Mouse (Mus musculus) ES-Bruce4 (cell line): ENCODE results near the gene Rpusd3. TPM values are rescaled to one million over a fixed set of nuclear protein-coding genes. Genes with fewer than 3 reads are reported as not detected.

Source experiments
- H3K27ac ChIP-seq: 2 replicates; pipeline ENCODE4 v1.5.1; 2012; ENCODE audit warnings: low read length, inconsistent platforms; ENCODE audit not compliant: insufficient read depth
- H3K27me3 ChIP-seq: 2 replicates; pipeline ENCODE4 v1.6.1; 2012; ENCODE audit warnings: mild to moderate bottlenecking, low read length, inconsistent platforms; ENCODE audit not compliant: control insufficient read depth, poor library complexity, insufficient read depth, severe bottlenecking
- H3K36me3 ChIP-seq: 2 replicates; pipeline ENCODE4 v1.6.1; 2012; ENCODE audit warnings: inconsistent platforms, mild to moderate bottlenecking, low read length, moderate library complexity; ENCODE audit not compliant: control insufficient read depth, poor library complexity, insufficient read depth, severe bottlenecking
- H3K4me1 ChIP-seq: one replicate; pipeline ENCODE4 v1.8.1; 2011; ENCODE audit warnings: low read length; ENCODE audit not compliant: control insufficient read depth, insufficient read depth
- H3K4me3 ChIP-seq: 2 replicates; pipeline ENCODE4 v1.5.1; 2011; ENCODE audit warnings: low read depth, mild to moderate bottlenecking, low read length
- H3K9ac ChIP-seq: 2 replicates; pipeline ENCODE4 v1.6.1; 2012; ENCODE audit warnings: low read depth, mild to moderate bottlenecking, inconsistent platforms; ENCODE audit not compliant: poor library complexity, severe bottlenecking
- H3K9me3 ChIP-seq: replicated peaks from 2 replicates; pipeline ENCODE4 v1.6.1; 2012; ENCODE audit warnings: mild to moderate bottlenecking, low read length, inconsistent platforms; ENCODE audit not compliant: control insufficient read depth, poor library complexity, insufficient read depth, severe bottlenecking
- CTCF ChIP-seq: IDR thresholded peaks from one replicate; pipeline ENCODE4 v1.8.1; 2011; ENCODE audit warnings: low read depth, low read length
- EP300 ChIP-seq: IDR thresholded peaks from 2 replicates; pipeline ENCODE4 v1.6.1; 2011; ENCODE audit warnings: low read depth, low read length; ENCODE audit not compliant: insufficient read depth
- POLR2A ChIP-seq: IDR thresholded peaks from one replicate; pipeline ENCODE4 v1.8.1; 2011; ENCODE audit warnings: low read length; ENCODE audit not compliant: insufficient read depth
- polyA plus RNA-seq: library from polyadenylated mRNA; stranded (reverse); fragments of >200 nt; gene quantifications from 2 replicates; pipeline ENCODE4 v1.2.4, GENCODE M21; 2011; ENCODE audit warnings: low read depth; ENCODE audit not compliant: missing spikeins, insufficient read depth, insufficient read length

Gene Rpusd3
- polyA plus RNA-seq, 1 experiment = 13.8 TPM

DNA sequence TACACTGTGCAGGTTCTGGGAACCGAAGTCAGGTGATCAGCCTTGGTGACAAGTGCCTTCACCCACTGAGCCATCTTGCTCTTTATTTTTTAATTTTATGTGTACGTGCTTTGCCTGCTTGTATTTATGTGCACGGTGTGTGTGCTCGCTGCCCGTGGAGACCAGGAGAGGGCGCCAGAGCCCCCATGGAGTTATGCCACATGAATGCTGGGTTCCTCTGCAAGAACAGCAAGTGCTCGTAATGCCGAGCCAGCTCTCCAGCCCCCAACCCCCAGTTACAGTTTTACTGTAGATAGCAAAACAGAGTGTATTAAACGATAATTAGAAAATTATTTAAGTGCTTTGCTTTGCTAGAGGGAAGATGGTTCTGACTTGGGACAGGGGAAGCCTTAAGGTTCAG, 12.5 kb downstream of the Rpusd3 start:
- H3K36me3 ChIP-seq = no peaks in the 10 kb centered on the region
- no peaks in the 10 kb centered on the region for H3K9me3 ChIP-seq
- no peaks in the 10 kb centered on the region for H3K27me3 ChIP-seq
- H3K27ac ChIP-seq = no peak overlapping the region
- no peaks in the 10 kb centered on the region for H3K4me1 ChIP-seq
- H3K9ac ChIP-seq = no peak overlapping the region
- TF ChIP-seq CTCF = peak; percentile 81
- TF ChIP-seq EP300 = no peak
- no peak overlapping the region for H3K4me3 ChIP-seq

GRCm38 (mm10) chr6:113405483-113405882, 13.7 kb downstream of the Rpusd3 start:
- H3K9me3 ChIP-seq = no peaks in the 10 kb centered on the region

DNA sequence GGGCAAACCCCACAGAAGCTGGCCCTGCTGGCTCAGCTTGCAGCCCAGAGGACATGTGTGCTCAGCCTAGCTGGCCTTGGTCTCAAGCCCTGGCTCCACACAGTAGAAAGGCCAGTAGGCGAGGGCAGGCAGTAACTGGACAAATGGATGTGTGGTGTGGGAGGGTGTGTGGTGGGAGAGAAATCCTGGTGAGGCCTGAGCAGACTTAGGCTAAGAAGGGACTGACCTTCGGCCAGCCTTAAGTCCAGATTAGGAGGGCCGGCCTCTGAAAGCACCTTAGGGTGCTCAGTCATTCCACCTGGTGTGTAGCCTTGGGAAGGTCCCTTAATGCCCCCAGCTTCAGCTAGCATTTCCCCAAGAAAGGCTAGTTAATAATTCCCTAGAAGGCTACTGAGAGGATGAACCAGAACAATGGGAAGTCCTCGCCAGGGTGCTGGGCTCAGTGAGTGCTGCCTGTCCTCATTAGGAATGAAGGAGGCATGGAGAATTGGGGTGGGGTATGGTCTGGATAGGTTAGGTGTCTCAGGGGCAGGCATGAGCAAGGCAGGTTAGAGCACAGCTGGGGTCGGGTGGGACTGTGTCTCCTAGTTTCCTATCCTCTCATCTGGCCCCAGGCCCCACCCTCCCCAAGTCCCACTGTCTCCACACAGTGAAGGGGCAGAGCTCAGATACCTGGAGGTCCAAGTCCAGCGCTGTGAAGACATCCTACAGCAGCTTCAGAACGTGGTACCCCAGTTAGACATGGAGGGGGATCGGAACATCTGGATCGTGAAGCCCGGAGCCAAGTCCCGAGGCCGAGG, 14.3 kb downstream of the Rpusd3 start:
- Histone ChIP-seq H3K9ac (no peak overlapping the region), H3K9me3 (no peaks in the 10 kb centered on the region), H3K4me3 (no peak overlapping the region), H3K4me1 (no peaks in the 10 kb centered on the region), H3K27ac (no peak overlapping the region), H3K36me3 (no peaks in the 10 kb centered on the region), H3K27me3 (no peaks in the 10 kb centered on the region)
- TF ChIP-seq POLR2A (no peak), CTCF (no peak)

More at GRCm38 (mm10) chr6:113405483-113405882, 13.7 kb downstream of the Rpusd3 start:
- no peaks in the 10 kb centered on the region for H3K27me3 ChIP-seq
- no peak overlapping the region for H3K27ac ChIP-seq
- H3K36me3 ChIP-seq = no peaks in the 10 kb centered on the region
- no peak overlapping the region for H3K9ac ChIP-seq
- H3K4me1 ChIP-seq = no peaks in the 10 kb centered on the region
- no peak overlapping the region for H3K4me3 ChIP-seq
- TF ChIP-seq CTCF (no peak), EP300 (no peak), POLR2A (no peak)

DNA sequence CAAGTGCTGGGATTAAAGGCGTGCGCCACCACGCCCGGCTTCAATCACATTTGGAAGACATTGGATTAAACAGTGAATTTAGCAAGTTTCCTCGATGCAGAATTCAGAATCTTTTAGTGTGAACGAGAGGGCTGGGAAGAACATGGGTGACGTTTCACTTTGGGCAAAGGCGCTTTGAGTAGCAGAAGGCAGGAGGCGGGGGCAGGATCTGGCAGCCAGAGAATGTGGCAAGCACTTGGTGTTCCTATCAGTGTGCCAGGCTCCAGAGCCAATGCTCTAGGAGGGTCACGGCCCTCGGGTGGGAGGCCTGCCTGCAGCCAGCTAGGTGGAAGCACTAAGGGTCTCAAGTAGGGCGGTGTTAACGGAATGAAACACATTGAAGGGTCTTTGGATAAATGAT, 17.0 kb downstream of the Rpusd3 start:
- Histone ChIP-seq H3K9ac (no peak overlapping the region), H3K4me3 (no peak overlapping the region), H3K4me1 (no peaks in the 10 kb centered on the region), H3K27me3 (no peaks in the 10 kb centered on the region), H3K9me3 (no peaks in the 10 kb centered on the region), H3K36me3 (no peaks in the 10 kb centered on the region), H3K27ac (no peak overlapping the region)
- TF ChIP-seq EP300 = no peak
- no peak for TF ChIP-seq CTCF
- TF ChIP-seq POLR2A = no peak

- H3K9me3 ChIP-seq = no peaks in the 10 kb centered on the region
- H3K4me3 ChIP-seq = no peak overlapping the region
- no peak overlapping the region for H3K9ac ChIP-seq
- H3K4me1 ChIP-seq = peaks cover 3% of the 10 kb centered on the region
- H3K27ac ChIP-seq = peak overlapping the region; percentile 71
- peak; percentile 80 for TF ChIP-seq EP300
- no peak for TF ChIP-seq POLR2A
- TF ChIP-seq CTCF = no peak
- H3K36me3 ChIP-seq = no peaks in the 10 kb centered on the region
- H3K27me3 ChIP-seq = no peaks in the 10 kb centered on the region
Measured at GRCm38 (mm10) chr6:113396270-113397030, 22.7 kb downstream of the Rpusd3 start.

DNA sequence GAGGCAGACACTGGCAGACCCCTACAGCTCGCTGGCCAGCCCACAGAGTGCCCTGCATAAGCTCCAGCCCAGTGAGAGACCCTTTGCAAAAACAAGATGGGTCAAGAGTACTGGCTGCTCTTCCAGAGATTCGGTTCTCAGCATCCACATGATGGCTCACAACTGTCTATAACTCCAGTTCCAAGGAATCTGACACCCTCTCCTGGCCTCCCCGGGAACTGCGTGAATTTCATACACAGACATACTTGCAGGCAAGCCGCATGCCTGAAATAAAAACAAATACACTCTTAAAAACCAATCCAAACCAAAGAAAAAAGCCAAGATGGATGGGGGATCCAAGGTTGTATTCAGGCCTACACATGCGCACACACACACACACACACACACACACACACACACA, 23.6 kb downstream of the Rpusd3 start:
- Histone ChIP-seq H3K27ac (peak overlapping the region; percentile 71; the same call in 1 of the 2 replicates), H3K36me3 (no peaks in the 10 kb centered on the region), H3K4me1 (peaks cover 3% of the 10 kb centered on the region), H3K27me3 (no peaks in the 10 kb centered on the region), H3K9ac (no peak overlapping the region), H3K4me3 (no peak overlapping the region), H3K9me3 (no peaks in the 10 kb centered on the region)
- no peak for TF ChIP-seq EP300
- peak; percentile 17 for TF ChIP-seq CTCF
- TF ChIP-seq POLR2A = no peak
